Mouse (Mus musculus) kidney, adult 2 months (tissue): ENCODE measurements at regions not wholly inside any gene's neighbourhood (a gene's known extent, or its start where the extent isn't known, plus 50 kb on each side); places are given as distances from the start of the nearest gene placed in this dataset.
A peak's percentile ranks its signal among the peaks of the same experiment; 100 is the strongest.

Experiments used
- DNase-seq: peaks from one replicate; pipeline ENCODE4 v3.0.0; 2021
- H3K27ac ChIP-seq: fragments of 200-500 bp; 2 replicates; pipeline ENCODE4 v1.5.1; 2012; ENCODE audit warnings: low read depth, low read length, control low read depth, inconsistent platforms; ENCODE audit not compliant: insufficient read depth
- H3K27me3 ChIP-seq: fragments of 200-500 bp; replicated peaks from 2 replicates; pipeline ENCODE4 v1.6.1; 2012; ENCODE audit warnings: mild to moderate bottlenecking, moderate library complexity, low read length, inconsistent platforms; ENCODE audit not compliant: control insufficient read depth, insufficient read depth
- H3K36me3 ChIP-seq: fragments of 200-500 bp; 2 replicates; pipeline ENCODE4 v1.6.1; 2012; ENCODE audit warnings: mild to moderate bottlenecking, moderate library complexity, low read length, inconsistent platforms; ENCODE audit not compliant: control insufficient read depth, insufficient read depth
- H3K4me1 ChIP-seq: fragments of 200-500 bp; 2 replicates; pipeline ENCODE4 v1.6.1; 2011; ENCODE audit warnings: low read length; ENCODE audit not compliant: control insufficient read depth, insufficient read depth
- H3K4me3 ChIP-seq: fragments of 200-500 bp; 2 replicates; pipeline ENCODE4 v1.5.1; 2011; ENCODE audit warnings: mild to moderate bottlenecking, low read depth, low read length, control low read depth; ENCODE audit not compliant: insufficient read depth
- CTCF ChIP-seq: fragments of 200-500 bp; conservative IDR thresholded peaks from 2 replicates; pipeline ENCODE4 v1.5.1; 2011; ENCODE audit warnings: low read depth, mild to moderate bottlenecking, control low read depth, low read length, moderate library complexity, mixed read lengths; ENCODE audit not compliant: insufficient read depth, insufficient read length
- POLR2A ChIP-seq: fragments of 200-500 bp; IDR thresholded peaks from one replicate; pipeline ENCODE4 v1.6.1; 2011; ENCODE audit warnings: low read depth, low read length, control low read depth
- WGBS: fragments of 180-500 bp; shearing (Covaris S2); methylation state at CpG from one replicate; pipeline ENCODE4 v1.1.7; 2018; 5-methylcytosine and 5-hydroxymethylcytosine counted together

DNA sequence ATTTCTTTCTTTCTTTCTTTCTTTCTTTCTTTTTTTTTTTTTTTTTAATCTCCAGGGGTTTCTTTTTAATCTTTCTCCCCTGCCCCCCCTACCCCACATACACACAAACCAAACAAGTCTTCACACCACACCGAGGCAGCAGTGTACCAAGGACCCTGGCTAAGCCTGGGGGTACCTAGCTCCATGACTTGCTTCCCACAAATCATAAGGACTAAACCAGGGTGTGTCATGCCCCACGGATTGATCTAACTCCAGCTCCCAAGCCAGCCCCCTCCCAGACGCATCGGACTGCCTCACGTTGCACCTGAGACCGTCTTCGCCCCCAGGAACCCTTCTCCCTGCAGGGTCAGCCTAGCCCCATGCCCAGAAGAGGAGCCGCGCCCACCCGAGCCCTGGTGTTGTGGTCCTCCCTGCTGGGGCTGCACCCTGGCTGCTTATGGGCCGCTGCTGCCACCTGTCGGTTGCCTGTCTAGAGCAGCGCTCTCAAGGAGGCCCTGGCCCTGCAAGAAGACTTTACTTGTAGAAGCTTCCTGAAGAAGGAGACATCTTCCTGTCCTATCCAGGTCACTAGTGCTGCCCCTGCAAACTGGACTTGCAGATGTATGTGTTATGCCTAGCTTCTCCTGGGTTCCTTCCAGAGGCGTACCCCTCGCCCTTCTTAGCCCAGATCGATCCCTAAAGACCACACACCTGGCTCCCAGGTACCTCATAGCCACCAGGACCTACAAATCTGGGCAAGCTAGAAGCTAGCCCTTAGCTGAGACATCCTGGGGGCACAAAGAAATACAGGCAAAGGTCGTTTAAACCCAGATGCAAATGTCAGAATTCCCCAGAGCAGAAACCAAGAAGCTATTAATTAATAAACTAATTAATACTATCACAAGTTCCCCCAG is 56.2 kb upstream of the Plet1 start:
- Histone ChIP-seq H3K27ac (no peak overlapping the region), H3K36me3 (no peaks in the 10 kb centered on the region), H3K27me3 (no peaks in the 10 kb centered on the region), H3K4me3 (peak overlapping the region; percentile 30), H3K4me1 (0 out of 2 replicates have a peak, but pooled peaks cover 3% of the 10 kb centered on the region)
- DNase-seq: peak; percentile 78
- TF ChIP-seq CTCF: peak; percentile 73
- TF ChIP-seq POLR2A: no peak
- 18% methylated on average over 17 of the region's 17 CpGs for WGBS

- no peak overlapping the region for H3K27ac ChIP-seq
- H3K27me3 ChIP-seq: no peaks in the 10 kb centered on the region
- H3K4me3 ChIP-seq: no peak overlapping the region
- 53% methylated on average over 7 of the region's 7 CpGs for WGBS
- no peaks in the 10 kb centered on the region for H3K36me3 ChIP-seq
- no peak for TF ChIP-seq POLR2A
- no peak for TF ChIP-seq CTCF
- H3K4me1 ChIP-seq: 0 out of 2 replicates have a peak, but pooled peaks cover 3% of the 10 kb centered on the region
- peak; percentile 9 for DNase-seq
These were observed 55.6 kb upstream of the Plet1 start for GRCm38 (mm10) chr9:50438738-50439137.

- no peaks in the 10 kb centered on the region for H3K27me3 ChIP-seq
- TF ChIP-seq CTCF: no peak
- TF ChIP-seq POLR2A: no peak
- 74% methylated on average over 3 of the region's 3 CpGs for WGBS
- H3K4me1 ChIP-seq: peaks cover 3% of the 10 kb centered on the region; the same call in 1 of the 2 replicates
- H3K36me3 ChIP-seq: no peaks in the 10 kb centered on the region
- H3K27ac ChIP-seq: no peak overlapping the region
- DNase-seq: no peak
- no peak overlapping the region for H3K4me3 ChIP-seq
These were observed 54.1 kb upstream of the Plet1 start for GRCm38 (mm10) chr9:50440222-50440621.

DNA sequence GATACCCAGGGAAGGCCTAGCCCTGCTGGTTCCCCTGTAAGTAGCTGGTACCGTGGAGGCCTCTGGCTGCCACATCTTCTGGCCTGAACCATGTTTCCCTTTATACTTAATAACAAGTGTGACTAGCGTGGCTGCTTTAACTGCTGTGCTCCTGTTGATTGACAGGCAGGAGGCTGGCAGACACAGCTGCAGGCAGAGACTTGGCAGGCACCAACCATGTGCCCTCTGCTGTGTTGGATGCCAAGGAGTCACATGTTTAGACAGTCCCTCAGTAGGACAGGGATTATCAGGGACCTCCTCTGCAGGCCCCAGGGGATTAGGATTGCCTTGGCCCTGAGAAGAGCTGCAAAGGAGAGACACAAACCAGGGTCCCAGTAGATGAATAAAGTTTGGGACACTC is 53.6 kb upstream of the Plet1 start:
- H3K27ac ChIP-seq: no peak overlapping the region
- H3K4me3 ChIP-seq: no peak overlapping the region
- peaks cover 3% of the 10 kb centered on the region; the same call in 1 of the 2 replicates for H3K4me1 ChIP-seq
- TF ChIP-seq POLR2A (no peak), CTCF (no peak)
- peak; percentile 63 for DNase-seq
- 47% methylated on average over 2 of the region's 2 CpGs for WGBS
- no peaks in the 10 kb centered on the region for H3K36me3 ChIP-seq
- no peaks in the 10 kb centered on the region for H3K27me3 ChIP-seq

DNA sequence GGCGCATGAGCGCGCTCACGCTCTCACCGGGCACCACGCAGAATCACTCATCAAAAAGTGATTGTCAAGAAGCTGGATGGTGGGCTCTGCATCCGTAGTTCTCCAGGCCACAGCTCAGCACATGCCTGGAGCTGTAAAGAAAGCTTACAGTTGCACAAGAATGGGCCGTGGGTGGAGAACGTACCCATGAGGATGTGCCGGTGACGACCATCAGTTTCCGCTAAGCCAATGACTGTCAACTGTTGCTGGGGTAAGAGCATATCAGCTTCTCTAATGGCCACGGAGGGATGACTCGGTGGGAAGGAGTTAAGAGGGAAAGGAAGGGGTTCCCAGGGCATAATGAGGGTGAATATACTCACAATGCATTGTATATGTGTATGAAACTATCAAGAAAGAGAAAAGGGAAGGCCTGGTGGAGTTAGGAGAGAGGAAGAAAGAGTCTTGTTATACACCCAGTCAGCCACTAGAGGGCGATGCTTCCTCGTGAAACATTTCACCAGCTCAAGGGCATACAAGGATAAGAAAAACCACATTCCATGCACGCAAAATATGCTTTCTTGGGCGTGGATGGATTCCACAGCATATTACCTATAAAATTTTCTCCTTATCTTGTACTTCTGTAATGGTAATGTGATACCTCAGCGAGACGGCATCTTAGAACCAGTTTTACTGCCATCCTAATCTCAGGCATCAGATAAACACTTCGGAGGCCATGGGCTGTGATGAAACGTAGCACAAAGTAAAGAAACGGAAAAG is 50.4 kb upstream of the Plet1 start:
- H3K27ac ChIP-seq: peak overlapping the region; percentile 30; the same call in 1 of the 2 replicates
- WGBS: 51% methylated on average over 23 of the region's 23 CpGs
- H3K36me3 ChIP-seq: no peaks in the 10 kb centered on the region
- no peak for TF ChIP-seq POLR2A
- TF ChIP-seq CTCF: peak; percentile 77
- H3K4me1 ChIP-seq: no peaks in the 10 kb centered on the region; the same call in 1 of the 2 replicates
- H3K27me3 ChIP-seq: no peaks in the 10 kb centered on the region
- H3K4me3 ChIP-seq: no peak overlapping the region
- DNase-seq: peak; percentile 69
